Mouse (Mus musculus): ENCODE measurements at regions not wholly inside any gene's neighbourhood (a gene's known extent, or its start where the extent isn't known, plus 50 kb on each side); places are given as distances from the start of the nearest gene placed in this dataset.

DNA sequence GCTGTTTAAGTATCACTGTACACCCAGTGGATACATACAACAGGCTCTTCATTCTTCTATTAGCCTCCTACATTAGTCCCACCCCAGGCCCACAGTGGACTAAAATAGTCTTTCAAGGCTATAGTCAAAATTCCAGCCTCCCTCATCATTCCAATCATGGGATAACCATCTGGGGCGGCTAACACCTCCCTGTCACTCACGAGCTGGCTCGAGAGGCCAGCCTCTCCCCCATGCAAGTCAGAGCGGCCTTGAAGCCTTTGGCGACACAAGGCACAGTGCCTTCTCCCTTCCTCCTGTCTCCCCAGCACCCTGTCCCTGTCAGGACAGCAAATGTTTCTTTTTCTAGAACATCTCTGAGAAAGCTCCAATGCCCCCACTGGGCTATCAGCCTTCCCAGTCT, 68.0 kb downstream of the Sox9 start:
- TF ChIP-seq SIN3A (IDR thresholded peaks at IDR 0.05; ENCODE audit: low read length) (no peak), ETS1 (conservative IDR thresholded peaks at IDR 0.05; ENCODE audit: low read depth, low read length) (no peak), MAX (IDR thresholded peaks at IDR 0.05; ENCODE audit: low read length) (no peak), POLR2A (IDR thresholded peaks at IDR 0.05; ENCODE audit: low read depth, low read length) (no peak), TCF12 (IDR thresholded peaks at IDR 0.05; ENCODE audit: low read depth, low read length) (no peak), ZC3H11A (IDR thresholded peaks at IDR 0.05; ENCODE audit: low read depth, low read length) (no peak), SMC3 (IDR thresholded peaks at IDR 0.05; ENCODE audit: low read depth, low read length) (no peak), CTCF (conservative IDR thresholded peaks at IDR 0.05 in 1 of 2, IDR thresholded peaks at IDR 0.05 in 1 of 2; ENCODE audit: low read depth in 2 of 2, low read length in 2 of 2) (no peak), EP300 (IDR thresholded peaks at IDR 0.05; ENCODE audit: low read length) (no peak), KAT2A (IDR thresholded peaks at IDR 0.05; ENCODE audit: insufficient replicate concordance, low read length) (no peak), GABPA (IDR thresholded peaks at IDR 0.05; ENCODE audit: insufficient replicate concordance, low read depth, low read length) (no peak), ELF1 (IDR thresholded peaks at IDR 0.05; ENCODE audit: low read depth, low read length) (no peak), ZMIZ1 (IDR thresholded peaks at IDR 0.05; ENCODE audit: low read depth, low read length) (no peak), RAD21 (IDR thresholded peaks at IDR 0.05; ENCODE audit: low read depth, low read length) (no peak)
